Mouse (Mus musculus) retina, postnatal 1 day (tissue): ENCODE measurements around the gene Clstn2.
A peak's percentile ranks its signal among the peaks of the same experiment; 100 is the strongest.

Experiments used
- DNase-seq: peaks from one replicate; pipeline ENCODE4 v3.0.0-alpha.2; 2012

Clstn2 gene

GRCm38 (mm10) chr9:97439872-97440636 lies 592.9 kb downstream of the Clstn2 start:
- no peak for DNase-seq

- DNase-seq = no peak
Measured at GRCm38 (mm10) chr9:97434666-97435065, 598.3 kb downstream of the Clstn2 start.

- DNase-seq = no peak
Measured at GRCm38 (mm10) chr9:97429885-97430449, 603.0 kb downstream of the Clstn2 start.

GRCm38 (mm10) chr9:97428127-97428526 lies 604.9 kb downstream of the Clstn2 start:
- DNase-seq = no peak

GRCm38 (mm10) chr9:97420896-97421295 lies 612.1 kb downstream of the Clstn2 start:
- DNase-seq = peak; percentile 9

GRCm38 (mm10) chr9:97414876-97415668 lies 617.9 kb downstream of the Clstn2 start:
- DNase-seq = no peak

GRCm38 (mm10) chr9:97408142-97408541 lies 624.8 kb downstream of the Clstn2 start:
- DNase-seq = no peak
